In the genomic region with DNA sequence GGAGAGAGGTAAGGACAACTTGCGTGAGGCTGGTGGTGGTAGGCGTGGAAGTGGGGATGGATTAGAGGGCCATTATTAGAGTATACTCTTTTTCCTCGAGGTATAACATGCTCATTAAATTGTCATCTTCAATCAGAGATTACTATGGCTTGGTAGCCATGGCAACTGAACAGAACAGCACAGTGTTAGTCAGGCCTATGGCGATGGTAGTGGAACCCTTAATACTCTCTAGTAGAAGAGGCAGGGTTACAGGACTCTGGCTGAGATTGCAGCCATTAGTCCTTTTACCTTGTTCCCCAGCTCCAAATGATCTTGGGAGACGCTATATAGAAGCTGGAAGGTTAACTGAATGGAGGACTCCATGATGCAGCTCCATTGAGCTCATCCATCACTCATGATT, we compare ENCODE assay signal across 25 mouse cellular contexts.
A peak's percentile ranks its signal among the peaks of the same experiment; 100 is the strongest.
DNase-seq lines count a peak whose midpoint lies in the region; ATAC-seq and TF ChIP-seq lines count a peak whose summit lies in the region.
"Had no signal": no experiment of that assay in that cellular context is flagged by ENCODE, and none has a peak within 500 bp of the region (broad histone marks: within the 10 kb centered on the region; RNA-seq: fewer than 3 reads in every experiment).

No protein-coding gene starts in this region.

- H3K4me2 ChIP-seq in forebrain, postnatal 0 days (ENCODE audit: low read depth) = no peak overlapping the region
- no peak overlapping the region for H3K4me2 ChIP-seq in hindbrain, embryonic 16.5 days (ENCODE audit: low read length)
- no peak overlapping the region for H3K4me2 ChIP-seq in hindbrain, embryonic 14.5 days (replicated peaks)
- no peak overlapping the region for H3K4me2 ChIP-seq in midbrain, embryonic 15.5 days
- H3K4me2 ChIP-seq: embryonic facial prominence, embryonic 13.5 days; forebrain, embryonic 13.5 days; heart, embryonic 11.5 days had no signal

- no peaks in the 10 kb centered on the region for H3K27me3 ChIP-seq in forebrain, postnatal 0 days (ENCODE audit: insufficient read depth, low read length)
- H3K27me3 ChIP-seq in forebrain, embryonic 10.5 days (ENCODE audit: poor library complexity, severe bottlenecking) = no peaks in the 10 kb centered on the region
- H3K27me3 ChIP-seq in hindbrain, embryonic 16.5 days (replicated peaks; ENCODE audit: control insufficient read depth, insufficient read depth, low read length) = no peaks in the 10 kb centered on the region
- no peaks in the 10 kb centered on the region for H3K27me3 ChIP-seq in hindbrain, embryonic 14.5 days (ENCODE audit: control insufficient read depth, insufficient read depth, low read length)
- H3K27me3 ChIP-seq in midbrain, embryonic 15.5 days (replicated peaks) = no peaks in the 10 kb centered on the region
- no peaks in the 10 kb centered on the region for H3K27me3 ChIP-seq in midbrain, embryonic 10.5 days (ENCODE audit: low read depth, poor library complexity, severe bottlenecking)
- H3K27me3 ChIP-seq: CH12.LX; forebrain, embryonic 13.5 days; Patski had no signal

- no peaks in the 10 kb centered on the region for H3K9me3 ChIP-seq in forebrain, postnatal 0 days (ENCODE audit: low read length)
- no peaks in the 10 kb centered on the region for H3K9me3 ChIP-seq in forebrain, embryonic 10.5 days
- no peaks in the 10 kb centered on the region for H3K9me3 ChIP-seq in hindbrain, embryonic 16.5 days (ENCODE audit: control insufficient read depth, low read length)
- no peaks in the 10 kb centered on the region for H3K9me3 ChIP-seq in hindbrain, embryonic 14.5 days (ENCODE audit: control insufficient read depth, low read length)
- H3K9me3 ChIP-seq in midbrain, embryonic 15.5 days = no peaks in the 10 kb centered on the region
- no peaks in the 10 kb centered on the region for H3K9me3 ChIP-seq in midbrain, embryonic 10.5 days (replicated peaks)
- H3K9me3 ChIP-seq: embryonic facial prominence, embryonic 13.5 days; forebrain, embryonic 13.5 days had no signal

- H3K27ac ChIP-seq in forebrain, postnatal 0 days (ENCODE audit: low read depth, low read length) = no peak overlapping the region
- no peak overlapping the region for H3K27ac ChIP-seq in forebrain, embryonic 10.5 days
- no peak overlapping the region for H3K27ac ChIP-seq in hindbrain, embryonic 16.5 days (ENCODE audit: low read depth, low read length)
- H3K27ac ChIP-seq in hindbrain, embryonic 14.5 days = no peak overlapping the region
- no peak overlapping the region for H3K27ac ChIP-seq in midbrain, embryonic 15.5 days
- no peak overlapping the region for H3K27ac ChIP-seq in midbrain, embryonic 10.5 days (replicated peaks)
- H3K27ac ChIP-seq: embryonic facial prominence, embryonic 13.5 days; forebrain, embryonic 13.5 days; gastrocnemius, adult 2 months had no signal

- no peaks in the 10 kb centered on the region for H3K4me1 ChIP-seq in forebrain, postnatal 0 days (ENCODE audit: insufficient read depth)
- no peaks in the 10 kb centered on the region for H3K4me1 ChIP-seq in forebrain, embryonic 10.5 days
- H3K4me1 ChIP-seq in hindbrain, embryonic 16.5 days (ENCODE audit: control insufficient read depth, insufficient read depth, low read depth, low read length) = no peaks in the 10 kb centered on the region
- no peaks in the 10 kb centered on the region for H3K4me1 ChIP-seq in hindbrain, embryonic 14.5 days (replicated peaks; ENCODE audit: control insufficient read depth, insufficient read depth, low read length)
- H3K4me1 ChIP-seq in midbrain, embryonic 15.5 days = no peaks in the 10 kb centered on the region
- H3K4me1 ChIP-seq in midbrain, embryonic 10.5 days = no peaks in the 10 kb centered on the region
- H3K4me1 ChIP-seq: forebrain, embryonic 13.5 days had no signal

- 64% methylated on average over 5 of the region's 5 CpGs for WGBS in forebrain, postnatal 0 days
- 89% methylated on average over 5 of the region's 5 CpGs for WGBS in forebrain, embryonic 10.5 days
- whole genome bisulfite sequencing in hindbrain, embryonic 16.5 days = 83% methylated on average over 5 of the region's 5 CpGs
- 76% methylated on average over 5 of the region's 5 CpGs for WGBS in hindbrain, embryonic 14.5 days
- WGBS in midbrain, embryonic 15.5 days = 71% methylated on average over 5 of the region's 5 CpGs
- WGBS in midbrain, embryonic 10.5 days = 87% methylated on average over 5 of the region's 5 CpGs

- H3K36me3 ChIP-seq in forebrain, postnatal 0 days (ENCODE audit: insufficient read depth) = no peaks in the 10 kb centered on the region
- no peaks in the 10 kb centered on the region for H3K36me3 ChIP-seq in forebrain, embryonic 10.5 days (replicated peaks)
- H3K36me3 ChIP-seq in hindbrain, embryonic 16.5 days (ENCODE audit: control insufficient read depth, insufficient read depth, low read length) = no peaks in the 10 kb centered on the region
- H3K36me3 ChIP-seq in hindbrain, embryonic 14.5 days (replicated peaks; ENCODE audit: control insufficient read depth, insufficient read depth) = no peaks in the 10 kb centered on the region
- H3K36me3 ChIP-seq in midbrain, embryonic 15.5 days (replicated peaks) = no peaks in the 10 kb centered on the region
- no peaks in the 10 kb centered on the region for H3K36me3 ChIP-seq in midbrain, embryonic 10.5 days
- H3K36me3 ChIP-seq: embryonic facial prominence, embryonic 13.5 days; G1E had no signal

- DNase-seq in forebrain, postnatal 0 days = no peak
- no peak for DNase-seq in forebrain, embryonic 10.5 days (ENCODE audit: extremely low spot score, low spot score)
- DNase-seq in hindbrain, embryonic 14.5 days (ENCODE audit: low spot score) = no peak
- no peak for DNase-seq in midbrain, embryonic 10.5 days (ENCODE audit: low spot score)
- DNase-seq: adrenal gland, postnatal 10 days; adrenal gland, postnatal 36 days; B cell, adult 2 months; cerebellum, adult 18-20 months; cerebellum, adult 9-10 months; cerebellum, postnatal 14 days; gastrocnemius, adult 2 months; gastrocnemius, postnatal 14 days; kidney, adult 18-20 months had no signal

- TF ChIP-seq CTCF in forebrain, postnatal 0 days (IDR thresholded peaks at IDR 0.05; ENCODE audit: low read depth) = no peak

- no peak overlapping the region for H3K9ac ChIP-seq in forebrain, postnatal 0 days
- H3K9ac ChIP-seq in hindbrain, embryonic 16.5 days (ENCODE audit: low read depth, low read length) = no peak overlapping the region
- no peak overlapping the region for H3K9ac ChIP-seq in hindbrain, embryonic 14.5 days
- H3K9ac ChIP-seq in midbrain, embryonic 15.5 days = no peak overlapping the region
- H3K9ac ChIP-seq: embryonic facial prominence, embryonic 13.5 days; forebrain, embryonic 13.5 days had no signal

- peak; percentile 66 for ATAC-seq in forebrain, postnatal 0 days
- peak; percentile 70 for ATAC-seq in hindbrain, embryonic 16.5 days
- ATAC-seq in hindbrain, embryonic 14.5 days (ENCODE audit: low FRiP score) = no peak; the same call in 1 of the 2 replicates
- ATAC-seq in midbrain, embryonic 15.5 days (replicated peaks) = 0 out of 2 replicates have a peak, but pooled peaks have one; percentile 27
- ATAC-seq: forebrain, embryonic 13.5 days; forebrain, embryonic 16.5 days; inflammation-experienced regulatory T-cells, adult 6 months; intestine, embryonic 16.5 days; Patski had no signal

- no peak overlapping the region for H3K4me3 ChIP-seq in forebrain, postnatal 0 days (ENCODE audit: low read depth, low read length)
- H3K4me3 ChIP-seq in forebrain, embryonic 10.5 days = no peak overlapping the region
- H3K4me3 ChIP-seq in hindbrain, embryonic 16.5 days (ENCODE audit: low read length) = no peak overlapping the region
- no peak overlapping the region for H3K4me3 ChIP-seq in hindbrain, embryonic 14.5 days (replicated peaks; ENCODE audit: low read length)
- H3K4me3 ChIP-seq in midbrain, embryonic 15.5 days = no peak overlapping the region
- H3K4me3 ChIP-seq in midbrain, embryonic 10.5 days = no peak overlapping the region
- H3K4me3 ChIP-seq: embryonic facial prominence, embryonic 13.5 days; erythroblast, embryonic 14.5 days; forebrain, embryonic 13.5 days; gastrocnemius, adult 2 months had no signal
